Comparison of ENCODE assay signal across 9 mouse cellular contexts in genomic region chr6:119034947-119035346, GRCm38 (mm10).
"Had no signal": no experiment of that assay in that cellular context is flagged by ENCODE, and none has a peak within 500 bp of the region (broad histone marks: within the 10 kb centered on the region; RNA-seq: fewer than 3 reads in every experiment).

No protein-coding gene starts in this region.

- DNase-seq: left cerebral cortex, postnatal 4 days; liver; liver, embryonic 13.5 days; liver, postnatal 0 days; lung, adult 18-20 months; lung, adult 2 months; lung, embryonic 14.5 days; lung, postnatal 4 days; midbrain, embryonic 14.5 days had no signal
